Mouse (Mus musculus): Measurements from ENCODE around the gene Lrrc25. TPM values are rescaled to one million over a fixed set of nuclear protein-coding genes. Genes with fewer than 3 reads are reported as not detected.

Gene Lrrc25
- polyA plus RNA-seq, 1 experiment from 2014 or later: 7.4 TPM

DNA sequence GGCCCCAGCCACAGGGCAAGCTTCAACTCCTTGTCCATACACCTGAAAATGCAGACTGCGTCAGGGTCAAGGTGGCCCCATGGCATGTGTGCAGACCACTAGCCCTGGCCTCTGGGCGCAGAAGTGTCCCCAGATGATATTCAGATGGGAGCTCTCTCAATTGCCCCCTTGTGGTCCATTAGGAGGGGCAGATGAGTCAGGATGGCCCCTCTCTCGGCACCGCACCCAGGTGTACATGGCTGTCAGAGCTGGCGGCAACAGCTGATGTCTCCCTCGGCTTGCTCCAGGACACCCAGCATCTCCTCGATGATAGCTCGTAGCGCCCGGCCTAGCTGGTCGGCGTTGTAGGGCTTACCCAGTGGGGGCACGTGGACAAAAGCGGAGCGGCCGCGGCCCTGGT lies 34.4 kb downstream of the Lrrc25 start:
- no peak overlapping the region for H3K4me2 ChIP-seq
- H3K36me3 ChIP-seq (replicated peaks): peaks cover 41% of the 10 kb centered on the region
- H3K9me3 ChIP-seq (replicated peaks): no peaks in the 10 kb centered on the region
- H3K4me3 ChIP-seq (replicated peaks): no peak overlapping the region
- WGBS (ENCODE audit: insufficient replicate concordance): 85% methylated on average over 17 of the region's 17 CpGs
- H3K4me1 ChIP-seq (replicated peaks): peaks cover 53% of the 10 kb centered on the region
- H3K9ac ChIP-seq: no peak overlapping the region
- no peaks in the 10 kb centered on the region for H3K27me3 ChIP-seq
- ATAC-seq (ENCODE audit: insufficient read depth): no peak
- H3K27ac ChIP-seq (replicated peaks): no peak overlapping the region

DNA sequence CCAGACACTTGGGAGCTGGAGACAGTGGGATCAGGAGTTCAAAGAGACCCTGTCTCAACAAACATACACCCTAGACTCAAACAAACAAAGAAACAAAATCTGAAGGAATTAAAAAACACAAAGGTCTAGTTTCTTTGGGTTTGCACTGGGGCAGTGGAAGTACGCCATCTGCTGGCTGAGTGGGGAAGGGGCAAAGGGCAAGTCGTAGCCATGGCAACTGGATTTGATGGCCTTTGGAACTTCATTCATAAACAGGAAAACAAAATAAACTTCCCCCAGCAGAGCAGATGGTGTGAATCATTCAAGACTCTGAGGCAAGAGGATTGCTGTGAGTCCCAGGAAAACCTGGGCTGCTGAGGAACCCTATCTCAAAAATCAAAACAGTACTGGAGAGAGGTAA lies 37.3 kb downstream of the Lrrc25 start:
- Histone ChIP-seq H3K4me1 (replicated peaks) (peaks cover 39% of the 10 kb centered on the region), H3K36me3 (replicated peaks) (peaks cover 57% of the 10 kb centered on the region), H3K4me3 (replicated peaks) (no peak overlapping the region), H3K4me2 (no peak overlapping the region), H3K27ac (replicated peaks) (no peak overlapping the region), H3K9me3 (replicated peaks) (no peaks in the 10 kb centered on the region), H3K9ac (no peak overlapping the region), H3K27me3 (no peaks in the 10 kb centered on the region)
- no peak for ATAC-seq (ENCODE audit: insufficient read depth)
- 31% methylated on average over 2 of the region's 2 CpGs for WGBS (ENCODE audit: insufficient replicate concordance)

DNA sequence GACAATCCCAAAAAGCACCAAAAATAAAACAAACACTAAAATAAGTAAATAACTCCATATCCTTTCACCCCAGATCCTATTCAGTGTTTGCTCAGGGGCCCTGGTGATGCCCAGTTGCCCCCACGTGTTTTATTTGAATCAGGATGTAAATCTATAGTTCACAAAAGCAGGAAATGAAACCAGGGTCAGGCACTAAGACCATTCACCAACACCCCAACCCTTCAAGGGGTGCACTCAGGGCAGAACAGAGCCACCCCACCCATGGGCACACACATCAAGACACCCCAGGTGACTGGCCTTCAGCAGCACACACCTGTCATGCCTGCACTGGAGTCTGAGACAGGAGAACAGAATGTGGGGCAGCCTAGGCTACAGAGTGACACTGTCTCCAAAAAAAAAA lies 38.2 kb downstream of the Lrrc25 start:
- Histone ChIP-seq H3K27me3 (no peaks in the 10 kb centered on the region), H3K4me3 (replicated peaks) (no peak overlapping the region), H3K27ac (replicated peaks) (no peak overlapping the region), H3K4me1 (replicated peaks) (peaks cover 39% of the 10 kb centered on the region), H3K9me3 (replicated peaks) (no peaks in the 10 kb centered on the region), H3K9ac (no peak overlapping the region), H3K36me3 (replicated peaks) (peaks cover 57% of the 10 kb centered on the region), H3K4me2 (no peak overlapping the region)
- 31% methylated on average over 1 of the region's 1 CpGs for WGBS (ENCODE audit: insufficient replicate concordance)
- ATAC-seq (ENCODE audit: insufficient read depth): no peak

DNA sequence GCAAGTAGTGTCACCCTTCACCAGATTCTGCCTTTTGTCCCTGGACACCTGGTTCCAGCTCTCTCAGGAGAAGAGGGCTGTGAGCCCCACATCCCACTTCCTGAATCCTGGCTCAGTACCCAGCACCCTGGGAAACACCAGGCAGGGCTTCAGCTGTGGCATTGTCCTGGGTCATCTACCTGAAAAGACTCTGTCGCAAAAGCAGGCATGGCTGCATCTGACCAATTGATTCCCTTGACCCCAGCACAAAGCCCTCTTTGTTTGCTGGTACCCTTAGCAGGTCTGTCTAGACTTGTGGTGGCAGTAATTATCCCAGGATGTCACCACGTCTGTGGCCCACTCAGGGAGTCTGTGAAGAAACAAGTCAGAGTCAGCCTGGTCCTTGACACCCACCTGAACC lies 39.5 kb downstream of the Lrrc25 start:
- H3K9ac ChIP-seq: no peak overlapping the region
- H3K4me1 ChIP-seq (replicated peaks): peaks cover 41% of the 10 kb centered on the region
- no peak for ATAC-seq (ENCODE audit: insufficient read depth)
- H3K27me3 ChIP-seq: no peaks in the 10 kb centered on the region
- H3K36me3 ChIP-seq (replicated peaks): peaks cover 44% of the 10 kb centered on the region
- no peak overlapping the region for H3K4me3 ChIP-seq (replicated peaks)
- H3K9me3 ChIP-seq (replicated peaks): no peaks in the 10 kb centered on the region
- H3K4me2 ChIP-seq: no peak overlapping the region
- no peak overlapping the region for H3K27ac ChIP-seq (replicated peaks)
- 75% methylated on average over 2 of the region's 2 CpGs for WGBS (ENCODE audit: insufficient replicate concordance)

DNA sequence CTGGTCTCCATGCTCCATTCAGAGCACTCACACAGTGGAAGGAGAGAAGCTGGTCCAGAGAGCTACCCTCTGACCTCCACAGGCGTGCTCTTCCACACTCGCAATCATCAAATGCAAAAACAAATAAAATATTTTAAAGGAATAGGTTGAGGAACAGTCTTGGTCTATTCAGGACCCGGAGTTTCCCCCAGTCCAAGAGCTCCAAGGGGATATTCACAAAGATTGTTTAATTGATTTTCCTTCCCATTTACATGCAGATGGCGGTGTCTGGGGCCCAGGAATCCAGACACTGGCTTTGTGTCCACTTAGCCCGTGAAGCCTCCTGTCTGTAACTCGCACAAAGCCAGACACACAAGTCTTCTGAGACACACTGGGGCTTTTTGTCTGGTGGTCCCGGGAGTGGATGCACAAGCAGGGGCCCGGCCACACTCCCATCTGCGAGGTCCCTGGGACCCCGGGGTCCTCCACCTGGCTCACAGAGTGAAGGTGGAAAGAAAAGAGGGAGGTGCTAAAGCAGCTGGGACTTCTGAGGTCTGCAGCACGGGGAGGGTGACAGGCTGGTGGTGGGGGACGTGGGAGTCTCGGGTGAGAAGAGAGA lies 40.3 kb downstream of the Lrrc25 start:
- Histone ChIP-seq H3K27me3 (no peaks in the 10 kb centered on the region), H3K27ac (replicated peaks) (no peak overlapping the region)
- 77% methylated on average over 13 of the region's 13 CpGs for whole genome bisulfite sequencing (ENCODE audit: insufficient replicate concordance)

DNA sequence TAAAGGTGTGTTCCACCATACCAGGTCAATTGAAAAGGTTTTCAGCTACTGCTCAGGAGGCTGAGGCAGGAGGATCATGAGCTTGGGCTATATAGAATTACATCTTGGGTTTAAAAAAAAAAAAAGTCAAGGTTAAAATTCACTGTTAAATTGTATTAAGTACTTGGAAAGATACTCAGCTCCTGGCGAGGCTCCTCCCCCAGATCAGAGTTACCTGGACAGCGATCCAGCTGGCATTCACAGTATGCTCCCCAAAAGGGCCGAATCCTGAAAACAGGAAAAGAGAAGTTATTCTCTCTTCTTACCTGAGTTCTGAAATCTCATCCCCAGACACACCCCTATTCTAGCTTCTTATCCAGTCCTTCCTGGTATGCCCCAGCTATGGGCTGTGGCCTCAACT lies 41.3 kb downstream of the Lrrc25 start:
- Histone ChIP-seq H3K9ac (no peak overlapping the region), H3K27me3 (no peaks in the 10 kb centered on the region), H3K9me3 (replicated peaks) (no peaks in the 10 kb centered on the region), H3K36me3 (replicated peaks) (peaks cover 27% of the 10 kb centered on the region; the same call in 1 of the 2 replicates), H3K27ac (replicated peaks) (no peak overlapping the region), H3K4me3 (replicated peaks) (no peak overlapping the region), H3K4me1 (replicated peaks) (peaks cover 53% of the 10 kb centered on the region), H3K4me2 (no peak overlapping the region)
- WGBS (ENCODE audit: insufficient replicate concordance): 77% methylated on average over 3 of the region's 3 CpGs
- ATAC-seq (ENCODE audit: insufficient read depth): no peak

More for the DNA sequence above, 40.3 kb downstream of the Lrrc25 start:
- Histone ChIP-seq H3K9me3 (replicated peaks) (no peaks in the 10 kb centered on the region), H3K4me3 (replicated peaks) (no peak overlapping the region), H3K9ac (no peak overlapping the region), H3K36me3 (replicated peaks) (peaks cover 36% of the 10 kb centered on the region), H3K4me2 (no peak overlapping the region), H3K4me1 (replicated peaks) (peaks cover 49% of the 10 kb centered on the region)
- no peak for ATAC-seq (ENCODE audit: insufficient read depth)

DNA sequence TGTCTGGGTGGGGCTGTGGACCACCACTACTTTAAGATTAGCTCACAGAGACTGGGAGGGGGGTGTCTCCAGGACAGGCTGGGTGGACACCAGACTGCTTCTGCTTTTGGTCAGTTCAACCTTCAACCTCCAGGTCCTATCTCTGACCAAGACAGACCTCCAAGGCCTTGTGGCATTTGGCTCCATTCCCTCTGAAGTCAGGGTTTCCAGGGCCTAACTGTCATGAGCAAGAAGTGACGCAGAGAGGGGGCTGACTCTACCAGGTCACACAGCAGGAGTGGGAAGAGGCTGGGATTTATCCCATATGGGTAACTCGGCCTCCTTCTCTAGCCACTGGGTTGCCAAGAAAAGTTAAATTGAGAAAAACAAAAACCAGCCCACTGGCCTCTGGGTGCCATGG lies 41.8 kb downstream of the Lrrc25 start:
- Histone ChIP-seq H3K36me3 (replicated peaks) (peaks cover 23% of the 10 kb centered on the region; the same call in 1 of the 2 replicates), H3K27ac (replicated peaks) (no peak overlapping the region), H3K4me3 (replicated peaks) (no peak overlapping the region), H3K27me3 (no peaks in the 10 kb centered on the region), H3K4me2 (peak overlapping the region; percentile 89), H3K9me3 (replicated peaks) (no peaks in the 10 kb centered on the region), H3K9ac (no peak overlapping the region), H3K4me1 (replicated peaks) (peaks cover 53% of the 10 kb centered on the region)
- 81% methylated on average over 2 of the region's 2 CpGs for WGBS (ENCODE audit: insufficient replicate concordance)
- ATAC-seq (ENCODE audit: insufficient read depth): no peak

DNA sequence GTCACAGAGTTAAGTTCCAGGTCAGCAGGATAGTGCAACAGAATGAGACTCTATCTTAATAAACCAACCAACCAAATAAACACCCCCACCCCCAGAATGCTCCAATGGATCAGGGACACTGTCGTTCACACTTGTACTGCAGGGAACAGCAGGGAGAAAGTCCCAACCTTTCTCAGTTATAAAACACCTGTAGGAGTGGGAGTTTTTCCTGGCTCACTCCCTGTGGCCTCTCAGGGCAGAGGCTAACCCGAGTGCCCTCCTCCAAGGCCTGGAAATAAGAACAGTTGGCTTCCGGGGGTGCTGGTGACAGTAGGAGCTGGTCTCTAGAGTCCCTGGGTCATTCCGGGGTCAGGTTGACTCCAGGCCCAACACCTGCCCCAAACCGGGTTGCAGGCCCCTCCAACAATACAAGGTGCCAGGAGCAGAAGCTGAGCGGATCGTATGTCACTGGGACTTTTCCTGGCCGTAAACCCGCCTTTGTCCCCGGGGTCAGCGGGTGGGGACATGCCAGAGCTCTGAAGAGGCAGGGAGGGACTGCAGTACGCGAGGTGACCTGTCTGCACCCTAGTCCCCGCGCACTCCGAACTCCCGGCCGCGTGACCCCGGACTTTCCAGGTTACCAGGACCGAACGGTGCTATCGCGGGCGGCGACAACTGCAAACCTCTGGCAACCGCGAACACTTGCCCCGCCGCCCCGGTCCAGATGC lies 43.1 kb downstream of the Lrrc25 start:
- 2% methylated on average over 31 of the region's 31 CpGs for WGBS (ENCODE audit: insufficient replicate concordance)
- H3K9me3 ChIP-seq (replicated peaks): no peaks in the 10 kb centered on the region
- ATAC-seq (ENCODE audit: insufficient read depth): peak; percentile 62

DNA sequence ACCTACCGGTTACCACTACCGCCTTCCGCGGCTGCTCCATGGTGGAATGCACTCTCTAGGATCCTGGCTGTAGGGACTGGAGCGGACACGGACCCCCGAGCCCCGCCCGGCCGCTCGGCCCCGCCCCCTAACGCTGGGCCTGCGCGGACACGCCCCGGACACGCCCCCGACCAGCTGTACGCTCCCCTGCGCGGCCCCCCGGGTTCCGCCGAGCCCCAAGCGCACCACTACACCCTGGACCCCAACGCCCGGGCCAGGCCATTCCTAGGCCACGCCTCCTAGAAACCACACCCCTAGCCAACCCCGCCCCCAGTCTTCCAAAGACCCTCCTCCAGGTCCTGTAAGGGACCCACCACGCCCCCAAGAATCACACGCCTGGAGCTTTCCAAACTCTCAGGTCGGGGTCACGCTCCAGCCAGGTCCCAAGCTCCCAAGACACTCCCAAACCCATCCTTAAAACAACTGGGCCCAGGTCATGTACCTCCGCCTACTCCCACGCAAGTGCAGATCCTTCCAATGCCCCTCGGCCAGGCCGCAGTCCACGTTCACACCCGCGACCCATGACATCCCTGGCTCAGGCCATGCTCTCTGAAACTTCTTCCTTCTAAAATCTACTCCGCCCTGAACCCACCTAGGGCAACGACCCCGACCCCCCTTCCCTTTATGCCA lies 43.8 kb downstream of the Lrrc25 start:
- peak overlapping the region; percentile 83 for H3K9ac ChIP-seq
- peak overlapping the region; percentile 89 for H3K4me2 ChIP-seq
- H3K4me3 ChIP-seq (replicated peaks): peak overlapping the region; percentile 71
- under 1% methylated on average over 44 of the region's 44 CpGs for WGBS (ENCODE audit: insufficient replicate concordance)
- H3K4me1 ChIP-seq (replicated peaks): peaks cover 45% of the 10 kb centered on the region
- ATAC-seq (ENCODE audit: insufficient read depth): peak; percentile 91
- H3K36me3 ChIP-seq (replicated peaks): peaks cover 20% of the 10 kb centered on the region; the same call in 1 of the 2 replicates
- H3K9me3 ChIP-seq (replicated peaks): no peaks in the 10 kb centered on the region
- peak overlapping the region; percentile 82 for H3K27ac ChIP-seq (replicated peaks)
- no peaks in the 10 kb centered on the region for H3K27me3 ChIP-seq

More for the DNA sequence above, 43.1 kb downstream of the Lrrc25 start:
- H3K27ac ChIP-seq (replicated peaks): peak overlapping the region; percentile 82
- no peaks in the 10 kb centered on the region for H3K27me3 ChIP-seq
- H3K9ac ChIP-seq: peak overlapping the region; percentile 83
- H3K36me3 ChIP-seq (replicated peaks): peaks cover 23% of the 10 kb centered on the region; the same call in 1 of the 2 replicates
- peak overlapping the region; percentile 71 for H3K4me3 ChIP-seq (replicated peaks)
- H3K4me1 ChIP-seq (replicated peaks): peaks cover 52% of the 10 kb centered on the region
- peak overlapping the region; percentile 89 for H3K4me2 ChIP-seq

DNA sequence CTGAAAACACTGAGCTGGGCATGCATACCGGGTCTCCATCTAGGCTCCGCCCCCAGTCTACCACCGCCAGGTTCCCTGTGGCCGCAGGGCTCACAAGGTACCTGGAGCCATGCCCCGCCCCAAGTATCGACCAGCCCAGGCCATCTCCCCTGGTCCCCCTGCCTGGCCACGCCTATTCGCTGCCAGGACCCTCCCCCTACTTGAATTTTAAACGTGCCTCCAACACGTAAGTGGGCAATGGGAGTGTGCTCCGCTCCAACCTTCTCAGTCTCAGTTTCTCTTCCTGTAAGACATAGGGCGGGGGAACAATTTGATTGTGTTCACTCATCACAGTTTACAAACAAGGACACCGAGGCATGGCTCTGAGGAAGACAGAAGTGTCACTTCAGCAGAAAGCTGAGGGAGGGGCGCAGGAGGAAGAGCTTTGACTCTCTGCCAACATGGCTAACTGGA lies 44.3 kb downstream of the Lrrc25 start, which contains the start of gene Pgpep1:
TSS of gene Pgpep1 (minus strand) at position 116 of the 453 bp plus-strand sequence.
- Histone ChIP-seq H3K4me3 (replicated peaks) (peak within 1 kb of the TSS; percentile 71), H3K4me2 (peak within 1 kb of the TSS; percentile 89), H3K36me3 (replicated peaks) (peaks cover 16% of the 10 kb centered on the region; the same call in 1 of the 2 replicates), H3K4me1 (replicated peaks) (peaks cover 46% of the 10 kb centered on the region), H3K9me3 (replicated peaks) (no peaks in the 10 kb centered on the region), H3K27me3 (no peaks in the 10 kb centered on the region), H3K9ac (peak within 1 kb of the TSS; percentile 83), H3K27ac (replicated peaks) (peak within 1 kb of the TSS; percentile 82)
- WGBS (ENCODE audit: insufficient replicate concordance): 6% methylated on average over 14 of the region's 14 CpGs
- peak; percentile 41 for ATAC-seq (ENCODE audit: insufficient read depth)

DNA sequence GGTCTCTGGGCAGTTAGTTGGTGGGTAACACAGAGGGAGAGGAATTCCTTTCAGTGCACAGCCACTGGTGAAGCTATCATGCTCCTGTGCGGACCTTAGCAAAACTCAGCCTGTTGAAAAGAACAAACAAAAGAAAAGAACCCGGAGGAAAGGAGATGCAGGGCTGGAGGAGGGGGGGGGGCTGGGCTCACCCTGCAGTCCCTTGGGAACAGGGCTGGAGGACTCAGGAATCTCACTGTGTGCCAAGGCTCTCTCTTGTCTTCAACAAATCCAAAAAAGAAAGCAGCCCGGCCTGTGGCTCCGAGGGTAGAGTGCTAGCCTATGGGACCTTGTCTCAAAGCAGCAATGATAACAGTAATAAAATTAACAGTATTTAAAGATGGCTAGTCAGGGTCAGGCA lies 47.7 kb downstream of the Lrrc25 start:
- no peaks in the 10 kb centered on the region for H3K9me3 ChIP-seq (replicated peaks)
- H3K36me3 ChIP-seq (replicated peaks): no peaks in the 10 kb centered on the region
- H3K27me3 ChIP-seq: no peaks in the 10 kb centered on the region
- WGBS (ENCODE audit: insufficient replicate concordance): 65% methylated on average over 4 of the region's 4 CpGs
- peaks cover 49% of the 10 kb centered on the region for H3K4me1 ChIP-seq (replicated peaks)
- H3K4me2 ChIP-seq: no peak overlapping the region
- no peak overlapping the region for H3K4me3 ChIP-seq (replicated peaks)
- ATAC-seq (ENCODE audit: insufficient read depth): no peak
- H3K27ac ChIP-seq (replicated peaks): no peak overlapping the region
- H3K9ac ChIP-seq: no peak overlapping the region
